Mouse (Mus musculus): Measurements from ENCODE around the gene Arhgap22.

DNA sequence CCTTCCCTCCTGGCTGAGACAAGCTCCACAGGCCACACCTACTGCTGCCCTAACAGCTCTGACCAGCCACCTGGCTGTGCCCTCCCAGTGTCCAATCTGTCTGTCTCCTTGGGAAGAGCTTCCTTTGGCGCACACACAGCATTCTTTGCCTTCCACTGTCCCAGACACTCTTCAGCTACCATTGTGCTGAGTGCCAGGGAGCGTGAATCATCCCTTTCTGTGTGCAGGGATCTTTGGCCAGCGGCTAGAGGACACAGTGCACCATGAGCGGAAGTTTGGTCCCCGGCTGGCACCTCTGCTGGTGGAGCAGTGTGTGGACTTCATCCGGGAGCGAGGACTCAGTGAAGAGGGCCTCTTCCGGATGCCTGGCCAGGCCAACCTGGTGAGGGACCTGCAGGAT, 145.1 kb downstream of the Arhgap22 start:
- no peak for TF ChIP-seq CTCF (IDR thresholded peaks at IDR 0.05; ENCODE audit: low read depth, low read length)
- TF ChIP-seq POLR2A (IDR thresholded peaks at IDR 0.05; ENCODE audit: insufficient read depth, low read length) = no peak

Measured in ES-Bruce4 (cell line).